Mouse (Mus musculus) lung, adult 18-20 months (tissue): Measurements from ENCODE around the gene 1700010I14Rik.

Source experiments
- DNase-seq, 2 experiments: peaks; one replicate each; pipeline ENCODE4 v3.0.0; 2022; ENCODE audit warnings: mixed read lengths in 2 of 2

1700010I14Rik gene

GRCm38 (mm10) chr17:9030181-9030580, 42.0 kb downstream of the 1700010I14Rik start:
- DNase-seq = no peak

- DNase-seq = peak; percentile 55 to 63
These were observed 43.4 kb downstream of the 1700010I14Rik start for GRCm38 (mm10) chr17:9031241-9032141.

- no peak for DNase-seq
These were observed 44.4 kb downstream of the 1700010I14Rik start for GRCm38 (mm10) chr17:9032362-9033044.

GRCm38 (mm10) chr17:9033511-9033910, 45.4 kb downstream of the 1700010I14Rik start:
- DNase-seq = no peak

GRCm38 (mm10) chr17:9035561-9036348, 47.6 kb downstream of the 1700010I14Rik start:
- no peak for DNase-seq

- DNase-seq = no peak
These were observed 54.6 kb downstream of the 1700010I14Rik start for GRCm38 (mm10) chr17:9042723-9043122.

GRCm38 (mm10) chr17:9052441-9052980, 64.4 kb downstream of the 1700010I14Rik start:
- DNase-seq = no peak

- peak; percentile 4 to 21 for DNase-seq
These were observed 71.3 kb downstream of the 1700010I14Rik start for GRCm38 (mm10) chr17:9059360-9059932.
